Mouse (Mus musculus): ENCODE data around the gene Trap1.
A peak's percentile ranks its signal among the peaks of the same experiment; 100 is the strongest.
"Not testable (repeated sequence)": the region's sequence is repeated elsewhere in the genome, so short reads cannot be mapped to it uniquely, and the experiment has no call there.

Gene Trap1

GRCm38 (mm10) chr16:4036807-4037206 lies 40.8 kb downstream of the Trap1 start, which contains the start of gene Dnase1:
Gene Dnase1, plus strand, starts transcription at chr16:4036942.
- DNase-seq (ENCODE audit: extremely low read depth, low read depth), result no peak

- DNase-seq (ENCODE audit: extremely low read depth, low read depth), result no peak
These were observed 42.1 kb downstream of the Trap1 start for GRCm38 (mm10) chr16:4035575-4035974.

- peak; percentile 49 for DNase-seq (ENCODE audit: extremely low read depth, low read depth)
These were observed 43.2 kb downstream of the Trap1 start for GRCm38 (mm10) chr16:4034476-4034875.

GRCm38 (mm10) chr16:4033971-4034370 lies 43.7 kb downstream of the Trap1 start:
- no peak for DNase-seq (ENCODE audit: extremely low read depth, low read depth)

- peak; percentile 17 for DNase-seq (ENCODE audit: extremely low read depth, low read depth)
These were observed 45.3 kb downstream of the Trap1 start for GRCm38 (mm10) chr16:4032341-4032748.

GRCm38 (mm10) chr16:4031441-4032274 lies 46.0 kb downstream of the Trap1 start:
- DNase-seq (ENCODE audit: extremely low read depth, low read depth), result no peak

GRCm38 (mm10) chr16:4030501-4030900 lies 47.1 kb downstream of the Trap1 start:
- no peak for DNase-seq (ENCODE audit: extremely low read depth, low read depth)

GRCm38 (mm10) chr16:4029371-4029841 lies 48.2 kb downstream of the Trap1 start:
- DNase-seq (ENCODE audit: extremely low read depth, low read depth), result no peak

- no peak for DNase-seq (ENCODE audit: extremely low read depth, low read depth)
These were observed 50.4 kb downstream of the Trap1 start for GRCm38 (mm10) chr16:4027211-4027610.

GRCm38 (mm10) chr16:4026672-4027071 lies 51.0 kb downstream of the Trap1 start:
- no peak for DNase-seq (ENCODE audit: extremely low read depth, low read depth)

GRCm38 (mm10) chr16:4022719-4023118 lies 54.9 kb downstream of the Trap1 start:
- no peak for DNase-seq (ENCODE audit: extremely low read depth, low read depth)

- DNase-seq (ENCODE audit: extremely low read depth, low read depth), result no peak
These were observed 56.4 kb downstream of the Trap1 start for GRCm38 (mm10) chr16:4021241-4021640.

GRCm38 (mm10) chr16:4017466-4017865 lies 60.2 kb downstream of the Trap1 start:
- not testable (repeated sequence) for DNase-seq (ENCODE audit: extremely low read depth, low read depth)

GRCm38 (mm10) chr16:4016786-4017185 lies 60.8 kb downstream of the Trap1 start:
- DNase-seq (ENCODE audit: extremely low read depth, low read depth), result not testable (repeated sequence)

- DNase-seq (ENCODE audit: extremely low read depth, low read depth), result no peak
These were observed 63.5 kb downstream of the Trap1 start for GRCm38 (mm10) chr16:4014040-4014668.

- no peak for DNase-seq (ENCODE audit: extremely low read depth, low read depth)
These were observed 64.6 kb downstream of the Trap1 start for GRCm38 (mm10) chr16:4012882-4013570.

- peak; percentile 91 for DNase-seq (ENCODE audit: extremely low read depth, low read depth)
These were observed 73.9 kb downstream of the Trap1 start, which contains the start of gene Slx4 for GRCm38 (mm10) chr16:4003489-4004398. Gene Slx4, minus strand, starts transcription at chr16:4003770.

Measured in MEL-GATA-1-ER (cell line).